Mouse (Mus musculus) layer of hippocampus, postnatal 14 days (tissue): ENCODE results near the gene Rnase2b. TPM values are rescaled to one million over a fixed set of nuclear protein-coding genes. Genes with fewer than 3 reads are reported as not detected.

ENCODE experiments used
- total RNA-seq, 2 experiments: library from RNA; stranded (reverse); gene quantifications; 2 replicates each; pipeline ENCODE4 v1.2.3; 2021

The Rnase2b gene
- total RNA-seq, 2 experiments from 2014 or later = not detected

Other genes starting within 250 kb of the Rnase2b start
- 10 to 100 TPM; 30.9 to 42.8 TPM for gene Osgep, start 237.4 kb upstream of the Rnase2b start, total RNA-seq
- 10 to 100 TPM; 66.3 to 71.3 TPM for gene Apex1, start 237.3 kb upstream of the Rnase2b start, total RNA-seq
- gene Pip4p1, start 231.4 kb upstream of the Rnase2b start, total RNA-seq = 10 to 100 TPM; 77.4 to 86.4 TPM
- gene Pnp, start 231.2 kb upstream of the Rnase2b start, total RNA-seq = 10 to 100 TPM; 11.8 to 14.8 TPM
- gene Gm49342, start 217.7 kb upstream of the Rnase2b start, total RNA-seq = 10 to 100 TPM; 11.5 to 20.3 TPM
- under 1 TPM; 0.52 to 0.92 TPM for gene Pnp2, start 206.3 kb upstream of the Rnase2b start, total RNA-seq
- under 1 TPM; 0.24 to 0.35 TPM for gene Rnase10, start 154.5 kb upstream of the Rnase2b start, total RNA-seq
- not detected for gene Rnase9, start 120.4 kb upstream of the Rnase2b start, total RNA-seq
- not detected for gene Rnase11, start 112.1 kb upstream of the Rnase2b start, total RNA-seq
- gene Rnase12, start 104.6 kb upstream of the Rnase2b start, total RNA-seq = not detected
- not detected for gene Olfr750, start 87.8 kb upstream of the Rnase2b start, total RNA-seq
- 10 to 100 TPM; 19.8 to 20.8 TPM for gene Rnase4, start 71.2 kb upstream of the Rnase2b start, total RNA-seq
- 1 to 10 TPM; 4.7 to 5.6 TPM for gene Ang, start 71.1 kb upstream of the Rnase2b start, total RNA-seq
- not detected for gene Eddm3b, start 47.8 kb upstream of the Rnase2b start, total RNA-seq
- under 1 TPM in 1 of 2 experiments, not detected in 1; 0.74 TPM for gene Rnase6, start 38.4 kb upstream of the Rnase2b start, total RNA-seq
- 1 to 10 TPM; 1.0 to 1.1 TPM for gene Rnase1, start 15.5 kb upstream of the Rnase2b start, total RNA-seq
- not detected for gene Ang2, start 36.9 kb downstream of the Rnase2b start, total RNA-seq
- not detected for gene Ear14, start 41.1 kb downstream of the Rnase2b start, total RNA-seq
- gene Rnase2a, start 93.9 kb downstream of the Rnase2b start, total RNA-seq = not detected
- not detected for gene Gm7247, start 199.5 kb downstream of the Rnase2b start, total RNA-seq
- gene Vmn2r88, start 248.6 kb downstream of the Rnase2b start, total RNA-seq = not detected